Mouse (Mus musculus): ENCODE results near the gene Rbm46.

GRCm38 (mm10) chr3:82825165-82825564 is 51.1 kb downstream of the Rbm46 start:
- TF ChIP-seq MAFK (IDR thresholded peaks at IDR 0.05; ENCODE audit: insufficient read depth, low read depth, low read length) = no peak
- no peak for TF ChIP-seq HCFC1 (IDR thresholded peaks at IDR 0.05; ENCODE audit: borderline replicate concordance, insufficient read depth, low read length)
- TF ChIP-seq ZC3H11A (IDR thresholded peaks at IDR 0.05; ENCODE audit: borderline replicate concordance, low read depth, low read length) = no peak
- no peak for TF ChIP-seq CHD2 (IDR thresholded peaks at IDR 0.05; ENCODE audit: low read depth, low read length)

All from ES-E14 (cell line).